Mouse (Mus musculus): ENCODE data around the gene Hap1. TPM values are rescaled to one million over a fixed set of nuclear protein-coding genes. Genes with fewer than 3 reads are reported as not detected.
A peak's percentile ranks its signal among the peaks of the same experiment; 100 is the strongest.
"Not testable (repeated sequence)": the region's sequence is repeated elsewhere in the genome, so short reads cannot be mapped to it uniquely, and the experiment has no call there.

Hap1 gene
- polyA plus RNA-seq, 1 experiment from 2014 or later: 108 TPM

- H3K4me2 ChIP-seq (ENCODE audit: low read length): no peak overlapping the region
- 84% methylated on average over 7 of the region's 7 CpGs for WGBS
- no peaks in the 10 kb centered on the region for H3K27me3 ChIP-seq (ENCODE audit: control insufficient read depth, insufficient read depth, low read length)
- no peak overlapping the region for H3K9ac ChIP-seq (replicated peaks; ENCODE audit: low read length)
- ATAC-seq (ENCODE audit: low FRiP score, low TSS enrichment): no peak
- peaks cover 43% of the 10 kb centered on the region for H3K36me3 ChIP-seq (ENCODE audit: control insufficient read depth, insufficient read depth, low read length)
- H3K4me3 ChIP-seq (replicated peaks; ENCODE audit: low read depth, low read length): no peak overlapping the region
- H3K27ac ChIP-seq (replicated peaks; ENCODE audit: low read depth, low read length): no peak overlapping the region
- H3K9me3 ChIP-seq (ENCODE audit: control insufficient read depth, low read length): no peaks in the 10 kb centered on the region
- no peaks in the 10 kb centered on the region for H3K4me1 ChIP-seq (ENCODE audit: control insufficient read depth, insufficient read depth, low read length)
- no peak for DNase-seq
Observed at GRCm38 (mm10) chr11:100369145-100369544, 13.2 kb upstream of the Hap1 start.

DNA sequence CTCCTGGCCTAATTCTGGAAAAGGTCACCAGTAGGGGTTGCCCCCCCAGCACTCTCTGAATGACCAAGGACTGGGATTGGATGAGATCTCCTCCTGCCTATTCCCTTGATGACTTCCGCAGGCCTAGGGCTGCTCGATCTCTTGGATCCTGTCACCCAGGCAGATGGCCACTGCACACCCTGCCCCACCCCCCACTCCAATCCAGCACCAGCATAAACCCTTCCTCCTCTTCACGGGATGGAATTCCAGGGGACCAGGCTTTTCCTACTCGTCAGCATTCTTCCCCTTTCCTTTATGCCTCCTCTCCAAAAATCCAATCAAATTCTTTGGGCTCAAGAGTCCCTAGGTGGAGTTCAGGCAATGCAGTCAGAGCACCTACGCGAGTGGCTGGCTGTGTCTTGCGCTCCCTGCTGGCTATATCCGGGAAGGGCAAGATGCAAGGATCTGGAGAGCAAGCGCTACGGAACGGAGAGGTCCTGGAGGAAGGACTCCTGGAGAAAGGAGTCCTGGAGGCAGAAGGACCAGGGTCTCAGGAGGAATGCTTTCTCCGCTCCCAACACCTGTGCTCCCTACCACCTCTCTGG is 7.1 kb upstream of the Hap1 start:
- H3K4me1 ChIP-seq (ENCODE audit: control insufficient read depth, insufficient read depth, low read length): no peaks in the 10 kb centered on the region
- H3K9me3 ChIP-seq (ENCODE audit: control insufficient read depth, low read length): no peaks in the 10 kb centered on the region
- ATAC-seq (ENCODE audit: low FRiP score, low TSS enrichment): no peak
- H3K36me3 ChIP-seq (ENCODE audit: control insufficient read depth, insufficient read depth, low read length): no peaks in the 10 kb centered on the region
- no peak overlapping the region for H3K4me2 ChIP-seq (ENCODE audit: low read length)
- peaks cover 4% of the 10 kb centered on the region; the same call in 1 of the 2 replicates for H3K27me3 ChIP-seq (ENCODE audit: control insufficient read depth, insufficient read depth, low read length)
- H3K9ac ChIP-seq (replicated peaks; ENCODE audit: low read length): no peak overlapping the region
- WGBS: 22% methylated on average over 12 of the region's 12 CpGs
- H3K4me3 ChIP-seq (replicated peaks; ENCODE audit: low read depth, low read length): no peak overlapping the region
- peak; percentile 78 for DNase-seq
- H3K27ac ChIP-seq (replicated peaks; ENCODE audit: low read depth, low read length): no peak overlapping the region

GRCm38 (mm10) chr11:100362209-100362978 is 6.5 kb upstream of the Hap1 start:
- Histone ChIP-seq H3K4me2 (ENCODE audit: low read length) (no peak overlapping the region), H3K27me3 (ENCODE audit: control insufficient read depth, insufficient read depth, low read length) (peaks cover 4% of the 10 kb centered on the region; the same call in 1 of the 2 replicates), H3K4me1 (ENCODE audit: control insufficient read depth, insufficient read depth, low read length) (no peaks in the 10 kb centered on the region), H3K36me3 (ENCODE audit: control insufficient read depth, insufficient read depth, low read length) (no peaks in the 10 kb centered on the region), H3K4me3 (replicated peaks; ENCODE audit: low read depth, low read length) (no peak overlapping the region), H3K27ac (replicated peaks; ENCODE audit: low read depth, low read length) (0 out of 2 replicates have a peak overlapping the region, but pooled peaks have one; percentile 20), H3K9ac (replicated peaks; ENCODE audit: low read length) (no peak overlapping the region), H3K9me3 (ENCODE audit: control insufficient read depth, low read length) (no peaks in the 10 kb centered on the region)
- peak; percentile 57; the same call in 1 of the 2 replicates for ATAC-seq (ENCODE audit: low FRiP score, low TSS enrichment)
- WGBS: 14% methylated on average over 8 of the region's 8 CpGs
- DNase-seq: peak; percentile 87

DNA sequence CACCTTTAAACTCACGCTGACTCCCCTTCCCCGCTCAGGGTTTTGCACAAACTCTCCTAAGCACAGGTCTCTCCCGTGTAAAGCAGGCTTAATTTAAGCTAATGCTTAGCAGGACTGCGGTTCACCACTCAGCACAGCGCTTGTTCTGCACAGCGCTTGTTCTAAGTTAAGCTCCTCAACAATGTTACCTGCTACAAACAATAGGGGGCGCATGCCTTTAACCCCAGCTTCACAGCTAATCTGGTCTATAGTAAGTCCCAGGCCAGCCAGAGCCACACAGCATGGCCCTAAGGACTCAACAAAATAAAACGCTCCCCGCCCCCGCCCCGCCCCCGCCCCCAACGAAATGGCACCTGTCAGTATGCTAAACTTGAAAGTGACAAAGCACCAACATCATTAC is 5.1 kb upstream of the Hap1 start:
- not testable (repeated sequence) for H3K4me3 ChIP-seq (replicated peaks; ENCODE audit: low read depth, low read length); DNase-seq; H3K4me2 ChIP-seq (ENCODE audit: low read length); ATAC-seq (ENCODE audit: low FRiP score, low TSS enrichment); H3K27ac ChIP-seq (replicated peaks; ENCODE audit: low read depth, low read length); H3K9ac ChIP-seq (replicated peaks; ENCODE audit: low read length); H3K9me3 ChIP-seq (ENCODE audit: control insufficient read depth, low read length); H3K27me3 ChIP-seq (ENCODE audit: control insufficient read depth, insufficient read depth, low read length); H3K4me1 ChIP-seq (ENCODE audit: control insufficient read depth, insufficient read depth, low read length); H3K36me3 ChIP-seq (ENCODE audit: control insufficient read depth, insufficient read depth, low read length)
- no CpG with 5 or more reads among the region's 13 CpGs for WGBS

GRCm38 (mm10) chr11:100360175-100360574 is 4.2 kb upstream of the Hap1 start:
- Histone ChIP-seq H3K27me3 (ENCODE audit: control insufficient read depth, insufficient read depth, low read length) (peaks cover 4% of the 10 kb centered on the region; the same call in 1 of the 2 replicates), H3K9ac (replicated peaks; ENCODE audit: low read length) (no peak overlapping the region), H3K4me2 (ENCODE audit: low read length) (no peak overlapping the region), H3K4me1 (ENCODE audit: control insufficient read depth, insufficient read depth, low read length) (peaks cover under 1% of the 10 kb centered on the region), H3K36me3 (ENCODE audit: control insufficient read depth, insufficient read depth, low read length) (no peaks in the 10 kb centered on the region), H3K27ac (replicated peaks; ENCODE audit: low read depth, low read length) (no peak overlapping the region), H3K4me3 (replicated peaks; ENCODE audit: low read depth, low read length) (no peak overlapping the region), H3K9me3 (ENCODE audit: control insufficient read depth, low read length) (no peaks in the 10 kb centered on the region)
- ATAC-seq (ENCODE audit: low FRiP score, low TSS enrichment): no peak
- no peak for DNase-seq
- 84% methylated on average over 6 of the region's 6 CpGs for WGBS

DNA sequence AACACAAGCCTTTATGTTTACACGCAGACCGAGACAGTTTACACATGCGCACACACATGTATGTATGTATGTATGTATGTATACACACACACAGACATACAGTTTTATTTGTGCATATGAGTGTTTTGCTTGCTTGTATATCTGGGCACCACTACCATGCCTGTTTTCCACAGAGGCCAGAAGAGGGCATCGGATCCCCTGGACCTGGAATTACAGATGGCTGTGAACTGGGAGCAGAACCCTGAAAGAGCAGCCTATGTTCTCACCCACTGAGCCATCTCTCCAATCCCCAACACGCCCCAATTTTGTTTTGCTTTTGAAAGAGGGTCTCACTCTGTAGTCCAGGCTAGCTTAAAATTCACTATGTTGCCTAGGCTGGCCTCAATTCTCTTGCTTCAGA is 1.5 kb upstream of the Hap1 start:
- DNase-seq (no peak), ATAC-seq (ENCODE audit: low FRiP score, low TSS enrichment) (no peak)
- 53% methylated on average over 5 of the region's 5 CpGs for WGBS
- Histone ChIP-seq H3K36me3 (ENCODE audit: control insufficient read depth, insufficient read depth, low read length) (peaks cover 12% of the 10 kb centered on the region; the same call in 1 of the 2 replicates), H3K4me3 (replicated peaks; ENCODE audit: low read depth, low read length) (no peak overlapping the region), H3K9me3 (ENCODE audit: control insufficient read depth, low read length) (no peaks in the 10 kb centered on the region), H3K27me3 (ENCODE audit: control insufficient read depth, insufficient read depth, low read length) (peaks cover 4% of the 10 kb centered on the region; the same call in 1 of the 2 replicates), H3K4me2 (ENCODE audit: low read length) (no peak overlapping the region), H3K9ac (replicated peaks; ENCODE audit: low read length) (no peak overlapping the region), H3K27ac (replicated peaks; ENCODE audit: low read depth, low read length) (no peak overlapping the region), H3K4me1 (ENCODE audit: control insufficient read depth, insufficient read depth, low read length) (peaks cover 12% of the 10 kb centered on the region)

GRCm38 (mm10) chr11:100356819-100357211 is 887 bp upstream of the Hap1 start:
- Histone ChIP-seq H3K4me3 (replicated peaks; ENCODE audit: low read depth, low read length) (peak overlapping the region; percentile 79), H3K9me3 (ENCODE audit: control insufficient read depth, low read length) (no peaks in the 10 kb centered on the region), H3K27ac (replicated peaks; ENCODE audit: low read depth, low read length) (no peak overlapping the region), H3K36me3 (ENCODE audit: control insufficient read depth, insufficient read depth, low read length) (peaks cover 12% of the 10 kb centered on the region; the same call in 1 of the 2 replicates), H3K27me3 (ENCODE audit: control insufficient read depth, insufficient read depth, low read length) (peaks cover 4% of the 10 kb centered on the region; the same call in 1 of the 2 replicates), H3K9ac (replicated peaks; ENCODE audit: low read length) (peak overlapping the region; percentile 75; the same call in 1 of the 2 replicates), H3K4me2 (ENCODE audit: low read length) (peak overlapping the region; percentile 99), H3K4me1 (ENCODE audit: control insufficient read depth, insufficient read depth, low read length) (peaks cover 17% of the 10 kb centered on the region)
- ATAC-seq (ENCODE audit: low FRiP score, low TSS enrichment) (no peak), DNase-seq (peak; percentile 35)
- WGBS: 13% methylated on average over 9 of the region's 9 CpGs

DNA sequence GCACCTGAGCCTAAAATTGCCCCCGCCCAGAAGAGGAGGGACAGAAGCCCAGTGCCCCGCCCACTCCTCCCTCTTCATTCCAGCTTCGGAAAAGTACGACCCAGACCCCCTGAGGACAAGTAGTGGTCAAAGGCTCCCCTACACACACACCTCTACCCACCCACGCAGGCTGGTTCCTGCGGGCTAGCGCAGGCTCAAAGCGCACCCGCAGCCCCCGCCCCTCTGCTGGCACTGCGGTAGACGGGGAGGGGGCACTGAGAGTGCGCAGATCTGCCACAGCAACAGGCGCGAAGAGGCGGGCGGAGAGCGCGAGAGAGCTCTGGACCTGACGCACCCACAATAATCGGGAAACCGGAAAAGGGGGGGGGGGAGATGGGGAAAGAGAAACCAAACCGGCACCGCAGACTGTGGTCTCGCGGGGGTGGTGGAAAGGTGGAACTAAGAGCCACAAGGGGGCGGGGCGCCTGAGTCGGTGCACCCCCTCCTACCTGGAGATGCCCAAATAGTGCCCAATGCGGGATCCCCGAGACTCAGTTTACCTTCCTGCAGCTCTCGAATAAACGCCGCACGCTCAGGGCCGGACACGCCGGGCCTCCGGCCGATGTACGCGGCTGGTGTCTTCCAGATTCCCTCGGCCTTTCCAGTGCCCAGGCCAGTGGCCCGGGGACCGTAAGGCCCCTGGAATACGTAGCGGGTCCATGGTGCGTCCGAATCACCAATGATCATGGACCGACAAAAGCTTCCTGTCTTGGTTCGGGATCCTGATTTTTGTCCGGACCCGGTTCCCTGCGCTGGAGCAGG is 577 bp downstream of the Hap1 start:
- no peaks in the 10 kb centered on the region for H3K9me3 ChIP-seq (ENCODE audit: control insufficient read depth, low read length)
- peak overlapping the region; percentile 79 for H3K4me3 ChIP-seq (replicated peaks; ENCODE audit: low read depth, low read length)
- H3K36me3 ChIP-seq (ENCODE audit: control insufficient read depth, insufficient read depth, low read length): peaks cover 12% of the 10 kb centered on the region; the same call in 1 of the 2 replicates
- peak; percentile 62 for ATAC-seq (ENCODE audit: low FRiP score, low TSS enrichment)
- WGBS: under 1% methylated on average over 54 of the region's 54 CpGs
- H3K4me1 ChIP-seq (ENCODE audit: control insufficient read depth, insufficient read depth, low read length): peaks cover 20% of the 10 kb centered on the region
- peaks cover 4% of the 10 kb centered on the region; the same call in 1 of the 2 replicates for H3K27me3 ChIP-seq (ENCODE audit: control insufficient read depth, insufficient read depth, low read length)
- DNase-seq: peak; percentile 77
- peak overlapping the region; percentile 69 for H3K27ac ChIP-seq (replicated peaks; ENCODE audit: low read depth, low read length)
- peak overlapping the region; percentile 99 for H3K4me2 ChIP-seq (ENCODE audit: low read length)
- H3K9ac ChIP-seq (replicated peaks; ENCODE audit: low read length): peak overlapping the region; percentile 75

Data from midbrain, embryonic 14.5 days (tissue).